Mouse (Mus musculus): ENCODE data around the gene Slc6a17. TPM values are rescaled to one million over a fixed set of nuclear protein-coding genes. Genes with fewer than 3 reads are reported as not detected.

Gene Slc6a17
- total and polyA plus RNA-seq, 3 experiments = 2.1 to 2.8 (median 2.3) TPM

GRCm38 (mm10) chr3:107504542-107504941, 13.3 kb downstream of the Slc6a17 start:
- intact Hi-C loops (cut with DNase I) = no loop called here
- WGBS = 88% methylated on average over 1 of the region's 1 CpGs
- no peak for TF ChIP-seq EP300 (IDR thresholded peaks at IDR 0.05; ENCODE audit: insufficient read depth, low read depth, low read length)
- TF ChIP-seq CTCF (IDR thresholded peaks at IDR 0.05) = no peak
- TF ChIP-seq POLR2A (IDR thresholded peaks at IDR 0.05; ENCODE audit: insufficient read depth, low read depth, low read length) = no peak
- peaks cover 4% of the 10 kb centered on the region; the same call in 1 of the 2 replicates for H3K4me1 ChIP-seq (ENCODE audit: control insufficient read depth, insufficient read depth, low read length)
- H3K9ac ChIP-seq (ENCODE audit: low read depth, low read length) = no peak overlapping the region
- no peaks in the 10 kb centered on the region for H3K27me3 ChIP-seq (ENCODE audit: control insufficient read depth, insufficient read depth, low read length)
- H3K79me2 ChIP-seq (replicated peaks; ENCODE audit: control insufficient read depth, insufficient read depth, low read length) = no peaks in the 10 kb centered on the region
- no peaks in the 10 kb centered on the region for H3K36me3 ChIP-seq (ENCODE audit: control insufficient read depth, insufficient read depth, low read length)
- no peak overlapping the region for H3K27ac ChIP-seq
- no peak for DNase-seq
- H3K4me3 ChIP-seq = no peak overlapping the region

- no peak for TF ChIP-seq POLR2A (IDR thresholded peaks at IDR 0.05; ENCODE audit: insufficient read depth, low read depth, low read length)
- TF ChIP-seq EP300 (IDR thresholded peaks at IDR 0.05; ENCODE audit: insufficient read depth, low read depth, low read length) = no peak
- no peak for TF ChIP-seq CTCF (IDR thresholded peaks at IDR 0.05)
- 94% methylated on average over 2 of the region's 2 CpGs for WGBS
- DNase-seq = no peak
- Histone ChIP-seq H3K27me3 (ENCODE audit: control insufficient read depth, insufficient read depth, low read length) (no peaks in the 10 kb centered on the region), H3K4me3 (no peak overlapping the region), H3K4me1 (ENCODE audit: control insufficient read depth, insufficient read depth, low read length) (peaks cover 4% of the 10 kb centered on the region; the same call in 1 of the 2 replicates), H3K27ac (no peak overlapping the region), H3K9ac (ENCODE audit: low read depth, low read length) (no peak overlapping the region), H3K79me2 (replicated peaks; ENCODE audit: control insufficient read depth, insufficient read depth, low read length) (no peaks in the 10 kb centered on the region), H3K36me3 (ENCODE audit: control insufficient read depth, insufficient read depth, low read length) (no peaks in the 10 kb centered on the region)
- intact Hi-C loops (cut with DNase I) = no loop called here
Measured at GRCm38 (mm10) chr3:107503716-107504115, 14.1 kb downstream of the Slc6a17 start.

GRCm38 (mm10) chr3:107501702-107502151, 16.1 kb downstream of the Slc6a17 start:
- Histone ChIP-seq H3K9ac (ENCODE audit: low read depth, low read length) (no peak overlapping the region), H3K4me1 (ENCODE audit: control insufficient read depth, insufficient read depth, low read length) (peaks cover 4% of the 10 kb centered on the region; the same call in 1 of the 2 replicates), H3K27ac (no peak overlapping the region; the same call in 1 of the 2 replicates), H3K4me3 (no peak overlapping the region), H3K27me3 (ENCODE audit: control insufficient read depth, insufficient read depth, low read length) (no peaks in the 10 kb centered on the region), H3K79me2 (replicated peaks; ENCODE audit: control insufficient read depth, insufficient read depth, low read length) (no peaks in the 10 kb centered on the region), H3K36me3 (ENCODE audit: control insufficient read depth, insufficient read depth, low read length) (no peaks in the 10 kb centered on the region)
- intact Hi-C loops (cut with DNase I) = no loop called here
- peak; percentile 34 to 62 for DNase-seq
- WGBS = 26% methylated on average over 7 of the region's 7 CpGs
- TF ChIP-seq POLR2A (IDR thresholded peaks at IDR 0.05; ENCODE audit: insufficient read depth, low read depth, low read length) (no peak), EP300 (IDR thresholded peaks at IDR 0.05; ENCODE audit: insufficient read depth, low read depth, low read length) (no peak), CTCF (IDR thresholded peaks at IDR 0.05) (no peak)

- H3K36me3 ChIP-seq (ENCODE audit: control insufficient read depth, insufficient read depth, low read length) = no peaks in the 10 kb centered on the region
- TF ChIP-seq CTCF (IDR thresholded peaks at IDR 0.05) (no peak), EP300 (IDR thresholded peaks at IDR 0.05; ENCODE audit: insufficient read depth, low read depth, low read length) (no peak), POLR2A (IDR thresholded peaks at IDR 0.05; ENCODE audit: insufficient read depth, low read depth, low read length) (no peak)
- H3K4me1 ChIP-seq (ENCODE audit: control insufficient read depth, insufficient read depth, low read length) = peaks cover 1% of the 10 kb centered on the region; the same call in 1 of the 2 replicates
- 95% methylated on average over 11 of the region's 11 CpGs for WGBS
- H3K9ac ChIP-seq (ENCODE audit: low read depth, low read length) = no peak overlapping the region
- no peaks in the 10 kb centered on the region for H3K27me3 ChIP-seq (ENCODE audit: control insufficient read depth, insufficient read depth, low read length)
- intact Hi-C loops (cut with DNase I) = no loop called here
- H3K27ac ChIP-seq = no peak overlapping the region
- H3K79me2 ChIP-seq (replicated peaks; ENCODE audit: control insufficient read depth, insufficient read depth, low read length) = no peaks in the 10 kb centered on the region
- DNase-seq = no peak
- H3K4me3 ChIP-seq = no peak overlapping the region
Measured at GRCm38 (mm10) chr3:107500301-107500700, 17.5 kb downstream of the Slc6a17 start.

DNA sequence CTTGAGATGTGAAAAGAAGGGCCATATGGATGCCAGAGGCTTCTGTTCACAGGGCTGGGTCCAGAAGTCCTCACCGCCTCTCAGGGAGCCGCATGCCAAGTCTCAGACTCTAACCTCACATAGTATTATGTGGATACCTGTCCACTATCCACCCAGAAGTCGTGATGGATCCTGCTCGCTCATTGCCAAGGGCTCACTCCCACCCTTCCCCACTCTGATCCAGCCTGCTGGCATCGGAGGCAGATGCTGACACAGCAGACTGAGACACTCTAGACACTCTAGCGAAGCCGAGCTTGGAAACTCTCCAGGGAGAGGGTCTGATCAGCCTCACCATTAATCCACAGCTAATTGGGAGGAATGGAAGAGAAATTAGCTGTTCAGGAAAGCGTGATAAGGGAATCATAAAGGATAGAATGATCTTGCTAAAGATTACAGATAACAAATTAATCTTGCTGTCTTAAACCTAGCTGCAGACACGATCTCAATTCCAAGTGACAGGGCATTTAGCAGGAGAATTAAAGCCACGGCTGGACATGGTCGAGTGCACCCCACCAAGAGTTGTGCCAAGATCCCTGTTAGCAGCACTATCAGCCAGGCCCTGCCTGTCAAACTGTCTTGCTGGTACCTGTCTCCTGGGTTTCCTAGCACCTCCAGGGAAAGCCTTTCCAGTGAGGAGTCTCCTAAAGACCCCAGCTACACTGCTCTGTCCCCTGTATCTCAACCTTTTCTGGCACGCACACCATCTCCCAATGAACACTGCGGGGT, 21.6 kb downstream of the Slc6a17 start:
- DNase-seq = no peak
- TF ChIP-seq POLR2A (IDR thresholded peaks at IDR 0.05; ENCODE audit: insufficient read depth, low read depth, low read length) = no peak
- TF ChIP-seq EP300 (IDR thresholded peaks at IDR 0.05; ENCODE audit: insufficient read depth, low read depth, low read length) = no peak
- TF ChIP-seq CTCF (IDR thresholded peaks at IDR 0.05) = no peak
- Histone ChIP-seq H3K9ac (ENCODE audit: low read depth, low read length) (no peak overlapping the region), H3K4me1 (ENCODE audit: control insufficient read depth, insufficient read depth, low read length) (peaks cover under 1% of the 10 kb centered on the region; the same call in 1 of the 2 replicates), H3K4me3 (no peak overlapping the region), H3K79me2 (replicated peaks; ENCODE audit: control insufficient read depth, insufficient read depth, low read length) (no peaks in the 10 kb centered on the region), H3K27ac (no peak overlapping the region), H3K36me3 (ENCODE audit: control insufficient read depth, insufficient read depth, low read length) (no peaks in the 10 kb centered on the region), H3K27me3 (ENCODE audit: control insufficient read depth, insufficient read depth, low read length) (no peaks in the 10 kb centered on the region)
- intact Hi-C loops (cut with DNase I) = no loop called here
- WGBS = 80% methylated on average over 13 of the region's 13 CpGs

DNA sequence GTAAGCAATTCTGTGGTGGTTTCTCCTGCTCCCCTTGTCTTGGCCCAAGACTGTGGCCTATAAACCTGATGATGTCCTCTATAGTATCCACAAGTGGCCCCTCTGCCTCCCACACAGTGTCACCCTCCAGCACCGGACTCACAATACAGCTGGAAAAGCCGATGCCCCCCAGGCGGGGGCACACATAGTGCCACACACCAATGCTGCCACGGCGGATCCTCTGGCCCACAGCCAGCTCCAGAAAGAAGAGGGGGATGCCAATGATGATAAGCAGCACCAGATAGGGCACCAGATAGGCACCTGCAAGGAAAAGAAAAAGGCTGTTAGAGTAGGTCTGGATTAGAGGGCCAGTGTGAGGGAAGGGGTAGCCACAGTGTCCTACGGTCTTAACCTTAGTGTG, 22.3 kb downstream of the Slc6a17 start:
- no peaks in the 10 kb centered on the region for H3K4me1 ChIP-seq (ENCODE audit: control insufficient read depth, insufficient read depth, low read length)
- no peak overlapping the region for H3K9ac ChIP-seq (ENCODE audit: low read depth, low read length)
- intact Hi-C loops (cut with DNase I) = no loop called here
- TF ChIP-seq EP300 (IDR thresholded peaks at IDR 0.05; ENCODE audit: insufficient read depth, low read depth, low read length) (no peak), POLR2A (IDR thresholded peaks at IDR 0.05; ENCODE audit: insufficient read depth, low read depth, low read length) (no peak), CTCF (IDR thresholded peaks at IDR 0.05) (no peak)
- H3K27ac ChIP-seq = no peak overlapping the region
- no peak for DNase-seq
- no peaks in the 10 kb centered on the region for H3K36me3 ChIP-seq (ENCODE audit: control insufficient read depth, insufficient read depth, low read length)
- no peak overlapping the region for H3K4me3 ChIP-seq
- WGBS = 87% methylated on average over 6 of the region's 6 CpGs
- no peaks in the 10 kb centered on the region for H3K79me2 ChIP-seq (replicated peaks; ENCODE audit: control insufficient read depth, insufficient read depth, low read length)
- H3K27me3 ChIP-seq (ENCODE audit: control insufficient read depth, insufficient read depth, low read length) = no peaks in the 10 kb centered on the region

All from heart, adult 2 months (tissue).